Mouse (Mus musculus) lung, adult 2 months (tissue): ENCODE results near the gene Necap1.

ENCODE experiments used
- CTCF ChIP-seq: fragments of 200-500 bp; IDR thresholded peaks from 2 replicates; pipeline ENCODE4 v1.5.1; 2011; ENCODE audit warnings: mild to moderate bottlenecking, low read length, control low read depth; ENCODE audit not compliant: insufficient read depth
- POLR2A ChIP-seq: fragments of 200-500 bp; IDR thresholded peaks from 2 replicates; pipeline ENCODE4 v1.6.1; 2011; ENCODE audit warnings: low read depth, mild to moderate bottlenecking, control low read depth, low read length, borderline replicate concordance; ENCODE audit errors: extremely low read depth

DNA sequence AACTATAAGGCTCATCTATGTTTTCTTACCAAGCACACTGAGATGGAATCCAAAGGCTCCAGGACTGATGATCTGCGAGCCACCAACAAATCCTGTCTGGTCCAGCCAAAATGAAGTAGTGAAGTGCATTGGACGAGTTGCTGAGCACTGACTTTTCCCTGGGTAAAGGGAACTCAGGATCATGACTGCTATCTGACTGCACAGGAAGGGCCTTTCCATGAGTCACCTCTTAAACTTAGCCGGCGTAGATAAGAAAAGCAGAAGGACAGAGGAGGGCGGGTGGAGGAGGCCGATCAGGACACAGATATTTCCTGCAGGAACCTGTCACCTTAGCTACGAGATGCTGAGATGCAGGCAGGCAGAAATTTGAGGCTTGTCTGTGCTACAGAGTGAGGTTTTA, 18.3 kb upstream of the Necap1 start, which contains the start of gene C3ar1:
- TF ChIP-seq POLR2A (no peak), CTCF (no peak)
